Mouse (Mus musculus): ENCODE data around the gene Tcp11l2. TPM values are rescaled to one million over a fixed set of nuclear protein-coding genes. Genes with fewer than 3 reads are reported as not detected.

Tcp11l2 gene
- 100 to 1,000 TPM; 105 to 143 TPM for total RNA-seq (2021)
- long read RNA-seq, experiment 1, transcript Tcp11l2-201 (10 exons, 2,725 nt), result major isoform, 57 of 68 reads
- long read RNA-seq, experiment 1, partial matches to known transcripts, result 7 of 68 reads
- long read RNA-seq, experiment 1, other reads (novel, unspliced or antisense), result 4 of 68 reads
- long read RNA-seq, experiment 2, transcript Tcp11l2-201 (10 exons, 2,725 nt), result major isoform, 40 of 47 reads
- long read RNA-seq, experiment 2, partial matches to known transcripts, result 7 of 47 reads
- long read RNA-seq, experiment 2, other reads (novel, unspliced or antisense), result 0 of 47 reads

DNA sequence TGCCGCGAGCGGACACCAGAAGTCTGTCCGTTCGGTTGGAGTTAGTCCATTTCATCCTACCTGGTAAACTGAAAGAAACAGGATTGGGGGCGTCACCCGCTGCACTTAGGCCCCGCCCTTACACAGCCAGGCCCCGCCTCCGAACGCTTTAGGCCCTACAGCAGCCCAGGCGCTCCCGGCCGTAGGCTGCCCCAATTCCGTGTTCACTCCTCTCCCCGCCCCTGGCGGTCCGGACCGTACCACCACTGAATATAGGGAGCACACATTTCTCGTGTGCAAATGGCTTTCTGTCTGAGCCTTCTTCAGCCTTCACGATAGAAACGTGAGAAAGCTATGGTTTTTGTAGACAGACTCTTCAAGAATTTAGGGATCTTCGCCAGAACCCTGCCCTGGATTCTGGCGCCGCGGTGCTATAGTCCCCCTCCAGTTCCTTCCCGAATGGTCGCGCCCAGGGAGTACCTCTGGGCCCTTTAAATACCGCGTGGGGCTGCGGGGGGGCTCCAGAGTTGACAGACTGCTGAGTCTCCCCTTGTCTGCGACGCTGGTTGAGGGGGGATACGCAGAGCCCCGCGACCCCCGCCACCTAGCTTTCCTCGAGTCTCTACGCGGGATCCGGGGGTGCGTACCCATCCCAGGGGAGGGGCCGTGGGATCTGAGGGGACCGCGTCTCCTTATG, at the start of gene Tcp11l2:
TSS of gene Tcp11l2 (plus strand) at position 232 of the 676 bp plus-strand sequence.
- DNase-seq, result peak; percentile 96 to 97

DNA sequence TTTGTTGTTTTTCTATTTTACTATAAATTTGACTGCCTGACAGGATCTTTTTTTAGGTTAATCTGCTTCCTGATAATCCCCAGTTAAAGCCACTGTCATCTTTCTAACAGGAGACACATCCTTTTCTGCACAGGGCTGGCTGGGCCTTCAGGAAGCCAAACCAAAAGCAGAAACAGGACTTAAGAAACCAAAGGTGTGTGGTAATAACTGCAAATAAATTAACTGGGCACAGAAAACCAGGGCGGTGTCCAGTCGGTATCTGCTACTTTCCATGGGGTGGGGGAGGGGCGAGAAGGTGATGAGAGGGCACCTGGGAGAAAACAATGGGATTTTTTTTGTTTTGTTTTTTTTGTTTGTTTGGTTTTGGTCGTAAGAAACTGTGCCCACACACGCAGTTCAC, 49.4 kb upstream of the Tcp11l2 start:
- DNase-seq, result no peak

DNA sequence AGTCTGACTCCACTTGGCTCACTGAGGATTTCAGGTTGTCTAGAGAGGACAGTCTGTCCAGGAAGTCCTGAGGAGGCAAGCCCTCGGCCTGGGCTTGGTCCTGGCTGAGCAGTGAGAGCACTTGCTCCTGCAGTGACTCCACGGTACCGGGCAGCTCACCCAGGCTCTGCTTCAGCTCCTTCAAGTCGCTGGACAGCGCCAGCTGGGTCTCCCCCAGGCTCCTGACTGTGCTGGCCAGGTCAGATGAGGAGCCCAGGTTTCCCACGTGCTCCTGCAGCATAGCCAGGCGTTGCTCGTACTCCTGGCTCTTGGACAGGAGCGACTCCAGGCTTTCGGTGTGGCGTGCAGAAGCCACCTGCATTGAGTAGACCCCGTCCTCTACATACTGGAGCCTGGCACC, 48.8 kb upstream of the Tcp11l2 start:
- DNase-seq, result peak in 1 of 2 experiments; percentile 19

DNA sequence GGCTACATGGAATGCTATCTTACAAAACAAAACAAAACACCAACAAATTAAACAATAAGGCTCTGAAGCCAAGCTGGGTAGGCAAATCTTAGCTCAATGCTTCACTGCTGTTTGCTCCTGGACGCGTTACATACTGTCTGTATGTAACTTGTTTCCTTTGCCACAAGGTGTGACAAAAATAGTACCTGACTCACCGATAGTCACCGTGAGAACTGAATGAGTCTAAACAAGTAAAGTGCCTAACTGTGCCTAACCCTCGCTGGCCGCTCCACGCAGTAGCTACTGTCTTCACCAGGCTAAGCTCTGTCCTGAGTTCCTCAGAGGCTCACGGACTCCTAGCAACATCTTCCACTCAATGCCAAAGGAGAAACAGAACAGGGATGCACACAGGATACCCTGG, 46.0 kb upstream of the Tcp11l2 start:
- DNase-seq, result peak in 1 of 2 experiments; percentile 55

DNA sequence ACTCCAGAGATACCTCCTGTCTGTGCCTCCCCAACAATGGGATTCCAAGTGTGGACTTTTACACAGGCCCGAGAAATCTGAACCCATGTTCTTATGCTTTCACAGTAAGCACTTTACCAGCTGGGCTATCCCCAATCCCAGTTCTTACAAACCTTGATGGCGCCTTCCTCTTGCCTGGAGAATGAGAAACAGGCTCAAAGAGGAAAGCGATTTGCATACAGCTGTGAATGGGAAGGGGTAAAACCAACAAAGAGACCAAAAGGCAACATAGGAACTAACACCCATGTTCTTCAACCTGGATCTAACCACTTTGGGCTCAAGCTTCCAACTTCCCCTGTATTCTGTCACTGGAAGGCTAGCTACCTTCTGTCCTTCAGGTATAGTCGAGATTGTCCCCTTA, 44.9 kb upstream of the Tcp11l2 start:
- no peak for DNase-seq

DNA sequence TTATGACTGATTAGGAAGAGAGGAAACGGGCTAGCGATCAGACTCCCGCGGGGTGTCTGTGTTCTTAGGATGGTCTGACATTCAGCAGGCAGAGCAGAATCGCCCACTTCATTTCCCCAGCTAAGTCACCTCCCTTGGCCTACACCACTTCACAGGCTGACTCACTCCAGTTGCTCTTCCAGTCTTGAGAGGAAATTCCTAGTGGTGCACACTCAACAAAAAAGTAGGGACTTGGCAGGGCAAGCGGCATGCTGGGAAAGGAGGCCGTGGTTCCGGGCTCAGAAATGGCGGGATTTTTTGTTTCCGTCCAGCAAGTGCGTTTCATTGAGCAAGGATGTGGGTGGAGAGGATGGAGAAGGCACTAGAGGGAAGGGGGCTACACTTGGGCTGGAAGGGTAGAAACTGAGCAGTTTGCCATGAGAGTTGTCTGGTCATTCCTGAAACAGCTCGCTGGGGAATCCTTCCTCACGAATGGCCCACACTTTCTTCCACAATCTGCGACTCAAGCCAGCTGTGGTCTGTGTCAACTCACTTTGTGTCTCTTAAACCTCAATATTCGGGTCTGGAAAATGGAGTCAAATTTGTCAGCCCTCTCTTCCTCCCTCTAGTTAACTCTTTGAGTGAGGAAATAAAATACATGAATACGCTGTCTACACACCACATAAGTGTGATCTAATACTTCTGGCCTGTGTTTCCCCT, 44.1 kb upstream of the Tcp11l2 start:
- DNase-seq, result peak; percentile 68 to 81

DNA sequence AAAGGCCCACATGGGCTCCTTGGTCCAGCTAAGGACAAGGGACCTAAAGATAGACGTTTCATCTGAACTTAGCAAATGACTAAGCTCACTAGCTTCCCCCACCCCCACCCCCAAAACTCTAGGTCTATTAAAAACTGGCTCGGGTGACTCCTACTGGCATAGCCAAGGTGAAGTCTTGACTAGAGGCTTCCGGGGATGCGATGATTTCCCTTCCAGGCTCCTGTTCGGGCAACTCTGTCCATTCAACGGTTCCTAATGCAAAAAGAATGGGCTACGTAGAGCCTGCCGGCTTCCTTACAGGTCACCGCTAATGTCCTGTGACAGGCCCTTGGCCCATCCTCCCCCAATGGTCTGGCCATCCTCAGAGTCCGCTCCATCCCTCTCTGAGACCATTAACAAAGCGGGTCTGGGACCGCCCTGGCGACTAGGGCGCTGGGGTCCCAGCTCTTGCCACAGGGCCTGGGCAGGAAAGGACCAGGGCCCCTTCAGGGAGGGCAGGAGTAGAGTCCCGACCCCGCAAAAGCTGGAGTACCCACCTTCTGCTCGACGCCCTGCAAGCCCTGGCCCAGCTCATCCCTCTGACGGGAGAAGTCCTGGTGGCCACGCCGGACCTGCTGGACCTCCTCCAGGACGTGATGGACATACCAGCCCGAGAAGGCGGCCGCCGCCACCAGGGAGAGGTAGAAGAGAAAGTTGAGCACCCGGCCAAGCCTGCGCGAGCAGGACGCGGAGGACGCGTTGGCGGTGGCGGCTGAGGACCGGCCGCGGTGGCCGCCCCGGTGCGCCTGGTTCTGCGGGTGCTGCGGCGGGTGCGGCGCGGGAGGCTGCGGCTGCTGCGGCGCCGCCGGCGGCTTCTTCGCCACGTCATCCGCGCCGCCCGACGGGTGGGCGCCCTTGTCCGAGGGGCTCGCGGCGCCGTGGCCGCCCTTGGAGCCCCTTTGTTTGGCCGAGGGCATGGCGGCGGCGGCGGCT, 43.2 kb upstream of the Tcp11l2 start:
- DNase-seq, result peak; percentile 59 to 76

DNA sequence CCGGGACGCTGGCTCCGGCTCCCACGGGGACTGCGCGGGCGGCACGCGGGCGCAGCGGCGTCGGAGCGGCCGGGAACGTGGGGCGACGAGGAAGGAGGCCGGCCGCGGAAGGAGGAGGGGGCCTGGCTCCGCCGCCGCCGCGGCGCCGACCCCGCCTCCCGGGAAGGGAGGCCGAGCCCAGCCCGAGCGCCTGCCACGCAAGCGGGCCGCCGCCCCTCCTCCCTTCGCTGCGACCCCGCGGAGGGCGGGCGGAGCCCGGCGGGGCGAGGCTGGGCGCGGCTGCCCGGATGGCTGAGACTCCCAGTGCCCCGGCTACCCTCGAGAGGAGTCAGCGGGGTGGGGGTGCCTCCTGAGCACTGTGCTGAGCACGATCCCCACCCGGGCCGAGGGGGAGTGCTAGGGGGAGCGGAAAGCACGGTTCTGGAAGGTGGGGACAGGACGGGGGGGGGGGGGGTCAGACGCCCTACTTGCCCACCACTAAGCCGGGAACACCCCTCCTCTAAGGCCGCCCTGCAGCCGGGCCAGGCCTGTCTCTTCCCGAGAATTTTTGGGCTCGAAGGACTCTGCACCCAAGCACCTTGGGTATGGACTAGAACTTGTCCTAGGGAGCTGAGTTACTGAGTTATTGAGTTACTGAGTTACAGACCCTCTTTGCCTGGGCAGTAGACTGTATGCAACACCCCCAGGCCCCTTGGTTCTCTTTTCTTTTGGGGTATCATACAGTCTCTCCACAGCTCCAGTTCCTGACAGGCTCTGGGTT, 42.3 kb upstream of the Tcp11l2 start, which contains the start of gene Ckap4:
TSS of gene Ckap4 (minus strand) at position 151 of the 760 bp plus-strand sequence.
- DNase-seq, result peak; percentile 71 to 84

DNA sequence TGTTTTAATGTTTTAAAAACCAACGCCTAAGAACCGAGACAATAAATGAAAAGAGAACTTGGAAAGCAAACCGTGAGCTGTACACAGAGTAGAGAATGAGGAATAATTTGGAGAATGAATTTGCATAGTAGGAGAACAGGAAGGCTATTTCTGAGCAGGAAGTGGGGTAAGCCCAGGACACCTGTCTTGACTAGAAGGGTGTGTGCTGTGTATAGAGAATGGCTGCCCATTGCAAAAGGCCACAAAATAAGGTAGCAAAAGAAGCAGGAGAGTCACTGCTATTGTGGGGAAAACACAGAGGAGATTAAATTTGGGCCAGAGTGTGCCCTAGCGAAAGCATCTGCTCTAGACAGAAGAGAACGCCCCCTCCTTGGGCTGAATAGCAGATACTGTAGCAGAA, 41.0 kb upstream of the Tcp11l2 start:
- no peak for DNase-seq

DNA sequence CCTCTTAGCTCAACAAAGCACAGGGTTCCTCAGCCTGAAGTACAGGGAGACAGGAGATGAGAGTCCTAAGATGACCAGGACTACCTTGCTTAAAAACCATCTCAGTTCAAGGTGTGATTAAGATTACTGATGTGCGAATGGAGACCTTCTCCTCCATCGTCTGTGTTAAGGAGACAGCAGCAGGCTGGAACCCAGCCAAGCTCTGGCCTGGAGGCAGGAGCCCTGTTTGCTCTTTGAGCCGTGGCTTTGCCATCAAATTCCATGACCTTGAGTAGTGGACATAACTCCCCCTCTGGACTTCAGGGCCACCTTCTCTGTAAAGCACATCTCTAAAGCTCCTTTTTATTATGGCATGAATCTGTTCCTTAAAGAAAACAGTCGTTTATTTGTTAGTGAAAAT, 40.6 kb upstream of the Tcp11l2 start:
- DNase-seq, result peak in 1 of 2 experiments; percentile 18

DNA sequence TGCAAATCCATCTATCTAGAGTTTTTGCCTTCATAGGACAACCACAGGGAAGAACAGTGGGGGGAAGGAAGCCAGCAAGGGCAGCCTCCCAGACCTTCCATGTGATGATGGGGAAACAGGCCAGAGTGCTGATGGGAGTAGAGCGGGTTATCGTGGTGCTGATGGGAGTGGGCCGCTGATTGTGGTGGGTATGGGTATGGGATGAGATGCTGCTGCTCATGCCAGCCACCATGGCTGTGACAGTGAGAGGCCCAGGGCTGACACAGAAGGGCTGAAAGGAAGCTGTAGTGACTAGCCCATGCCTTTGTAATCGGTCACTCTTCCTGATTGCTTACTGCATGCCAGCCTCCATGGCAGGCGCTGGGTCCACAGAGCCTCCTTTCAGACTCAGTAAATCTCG, 36.8 kb upstream of the Tcp11l2 start:
- no peak for DNase-seq

DNA sequence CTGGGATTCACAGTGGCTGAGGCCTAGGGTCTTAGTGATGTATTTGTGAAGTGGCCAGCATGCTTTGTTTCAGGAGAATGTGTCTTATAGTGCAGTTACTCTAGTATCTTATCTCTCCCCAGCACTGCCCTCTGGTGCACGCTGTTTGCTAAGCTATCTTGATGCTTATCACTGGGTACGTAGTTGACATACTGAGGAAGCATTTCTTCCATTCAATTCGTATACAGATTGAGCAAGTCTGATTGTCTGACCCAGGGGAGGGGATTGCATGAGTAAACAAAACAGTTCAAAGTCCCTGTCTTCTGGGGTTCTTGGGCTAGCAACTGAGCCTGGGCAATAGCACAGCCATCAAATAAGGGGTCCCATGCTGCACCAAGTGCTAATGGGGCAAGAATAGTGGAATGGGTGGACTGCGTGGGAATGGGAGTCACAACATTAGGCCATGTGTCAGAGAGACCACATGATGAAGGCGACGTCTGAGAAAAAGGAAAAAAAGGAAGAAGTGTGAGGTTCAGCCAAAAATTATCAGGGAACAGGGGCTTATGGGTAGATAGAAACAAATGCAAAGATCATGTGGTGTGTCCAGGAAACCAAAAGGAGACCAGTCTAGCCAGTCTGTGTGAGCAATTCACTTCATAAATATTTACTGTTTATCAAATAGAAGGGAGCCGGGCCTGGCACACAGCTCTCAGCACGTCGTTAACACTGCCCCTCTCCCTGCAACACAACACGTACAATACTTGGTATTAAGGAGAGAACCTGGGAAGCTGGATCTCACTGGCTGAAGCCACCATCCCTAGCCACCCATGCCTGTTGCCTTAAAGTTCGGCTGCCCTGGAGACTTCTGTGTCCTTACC, 33.4 kb upstream of the Tcp11l2 start:
- no peak for DNase-seq

DNA sequence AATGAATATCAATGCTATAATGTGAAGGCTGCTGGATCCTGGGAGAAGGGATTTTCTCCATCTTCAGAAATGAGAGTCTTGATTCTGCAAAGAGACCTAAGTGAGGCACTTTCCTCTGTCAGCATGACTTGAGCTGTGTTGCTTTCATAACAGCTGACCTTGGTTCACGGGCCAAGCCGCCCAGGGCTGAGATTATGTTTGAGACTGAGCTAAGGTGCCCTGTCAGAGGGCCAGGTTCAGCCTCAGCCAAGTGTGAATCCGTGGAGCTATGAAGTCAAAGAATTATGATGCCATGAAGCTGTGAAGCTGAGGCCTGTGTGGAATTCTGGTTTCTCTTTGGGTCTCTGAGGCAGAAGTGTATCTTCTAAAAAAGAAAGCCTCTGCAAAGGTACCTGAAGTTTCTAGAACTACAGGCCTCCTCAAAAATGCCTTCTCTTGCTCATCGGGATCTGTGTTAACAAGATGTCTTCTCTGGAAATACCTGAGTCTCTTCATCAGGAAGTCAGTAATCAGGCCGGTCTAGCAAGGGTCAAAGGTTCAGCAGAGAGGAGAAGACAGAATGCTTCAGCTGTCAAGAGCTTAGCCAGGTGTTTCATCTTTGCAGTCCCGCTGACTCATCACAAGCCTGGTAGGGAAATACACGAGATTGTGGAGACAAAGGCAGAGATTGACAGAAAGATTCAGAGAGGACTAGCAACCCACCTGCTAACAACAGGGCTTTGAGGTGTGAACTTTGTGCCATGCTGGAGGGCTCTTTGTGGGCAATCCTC, 31.4 kb upstream of the Tcp11l2 start:
- peak; percentile 25 to 36 for DNase-seq

DNA sequence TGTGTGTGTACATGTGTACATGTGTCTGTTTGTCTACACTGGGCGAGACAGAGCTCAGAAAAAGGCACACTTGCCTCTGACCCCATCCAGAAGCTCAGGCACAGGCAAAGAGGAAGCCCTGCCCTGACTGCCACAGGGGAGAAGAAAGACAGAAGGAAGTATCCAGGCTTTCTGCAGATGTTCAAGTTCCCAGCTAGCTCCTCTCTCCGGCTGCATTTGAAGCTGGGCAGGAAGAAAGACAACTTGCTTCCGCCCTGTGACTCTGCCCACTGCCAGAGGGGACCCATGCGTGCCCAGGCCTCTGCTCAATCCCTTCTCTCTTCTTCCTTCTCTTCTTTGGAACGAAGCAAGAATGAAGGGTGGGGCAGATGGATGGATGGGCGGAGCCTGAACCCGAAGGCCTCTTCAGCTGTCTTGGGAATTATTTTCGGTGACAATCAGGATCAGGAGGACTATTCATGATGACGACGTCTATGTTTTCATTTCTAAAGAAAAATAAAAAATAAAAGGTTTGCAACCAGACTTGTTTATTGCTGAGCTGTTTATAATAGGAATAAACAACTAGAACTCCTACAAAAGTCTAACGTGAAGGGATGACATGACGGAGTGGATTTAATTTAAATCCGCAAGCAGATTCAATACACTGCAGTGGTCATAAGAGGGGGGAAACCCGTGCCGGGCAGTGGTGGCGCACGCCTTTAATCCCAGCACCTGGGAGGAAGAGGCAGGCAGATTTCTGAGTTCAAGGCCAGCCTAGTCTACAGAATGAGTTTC, 27.1 kb upstream of the Tcp11l2 start:
- peak in 1 of 2 experiments; percentile 57 for DNase-seq

DNA sequence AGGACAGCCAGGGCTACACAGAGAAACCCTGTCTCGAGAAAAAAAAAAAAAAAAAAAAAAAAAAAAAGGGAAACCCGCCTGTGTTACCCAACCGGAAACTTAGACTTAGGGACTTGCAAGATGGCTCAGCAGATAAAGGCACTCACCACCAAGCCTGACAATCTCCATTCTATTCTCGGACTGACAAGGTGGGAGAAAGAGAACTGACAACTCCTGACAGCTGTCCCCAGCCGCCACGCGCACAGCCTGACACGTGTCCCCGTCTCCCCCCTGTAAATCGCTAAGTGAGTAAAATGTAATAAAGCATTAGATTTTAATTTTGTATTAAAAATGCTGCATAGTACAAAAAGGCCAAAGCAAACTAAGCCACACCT, 26.5 kb upstream of the Tcp11l2 start:
- DNase-seq, result no peak

DNA sequence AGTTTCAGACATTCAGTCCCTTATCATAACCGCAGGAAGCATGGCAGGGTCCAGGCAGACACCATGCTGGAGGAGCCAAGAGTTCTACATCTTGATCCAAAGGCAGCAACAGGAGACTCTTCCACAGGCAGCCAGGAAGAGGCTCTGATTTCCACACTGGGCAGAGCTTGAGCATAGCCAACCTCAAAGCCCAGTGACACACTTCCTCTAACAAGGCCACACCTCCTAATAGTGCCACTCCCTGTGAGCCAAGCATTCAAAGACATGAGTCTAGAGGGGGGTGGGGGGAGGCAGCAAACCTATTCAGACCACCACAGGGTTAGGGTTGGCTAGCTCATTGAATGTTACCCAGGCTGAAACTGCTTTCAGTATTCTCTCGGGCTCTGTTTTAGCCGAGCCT, 24.6 kb upstream of the Tcp11l2 start:
- no peak for DNase-seq

DNA sequence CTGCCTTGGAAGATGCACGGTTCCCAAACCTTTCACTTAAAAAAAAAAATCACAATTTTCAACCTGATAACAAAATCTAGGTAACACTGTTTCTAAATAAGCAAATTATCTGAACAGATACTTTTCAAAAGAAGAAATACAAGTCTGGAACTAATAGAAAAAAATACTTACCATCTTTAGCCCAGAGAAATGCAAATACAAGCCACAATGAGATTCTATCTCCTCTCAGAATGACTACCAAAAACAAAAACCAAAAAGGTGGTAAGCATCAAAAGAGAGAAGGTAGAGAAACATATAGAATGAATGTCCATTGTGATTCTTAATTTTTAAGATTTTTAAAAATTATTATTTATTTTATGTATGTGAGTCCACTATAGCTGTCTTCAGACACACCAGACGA, 23.9 kb upstream of the Tcp11l2 start:
- DNase-seq, result no peak

DNA sequence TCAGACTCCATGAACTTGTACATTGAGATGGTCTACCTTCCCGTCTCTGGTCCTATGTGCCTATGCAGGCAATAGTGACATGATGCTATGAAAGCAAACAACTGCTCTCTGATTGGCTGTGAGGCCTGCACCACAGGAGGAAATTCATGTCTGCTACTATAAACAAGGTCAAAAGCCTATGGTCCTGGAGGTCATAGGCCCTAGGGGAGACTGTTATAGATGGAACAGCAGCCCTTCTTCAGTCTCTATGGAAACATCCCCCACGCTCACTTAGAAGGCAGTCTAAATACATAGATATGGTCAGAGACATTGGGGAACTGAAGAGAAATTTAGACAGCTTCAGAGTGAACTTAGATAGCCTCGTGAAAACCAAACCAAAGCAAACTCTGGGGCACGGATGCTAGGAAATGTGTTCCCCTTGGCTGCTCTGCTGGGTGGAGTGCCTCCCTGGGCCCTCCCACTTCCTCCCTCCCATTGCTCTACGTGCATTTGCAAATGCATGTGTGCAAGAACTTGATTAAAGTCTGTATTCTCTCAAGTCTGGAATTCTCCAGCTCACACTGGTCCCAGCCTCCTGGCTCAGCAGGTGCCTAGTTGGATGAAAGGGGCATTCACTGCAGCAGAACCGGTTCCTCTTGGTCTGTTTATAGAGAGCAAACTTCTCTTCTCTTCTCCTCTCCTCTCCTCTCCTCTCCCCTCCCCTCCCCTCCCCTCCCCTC, 22.0 kb upstream of the Tcp11l2 start:
- DNase-seq, result peak in 1 of 2 experiments; percentile 34
